Mouse (Mus musculus): ENCODE results near the gene Aspn.
"Not testable (repeated sequence)": the region's sequence is repeated elsewhere in the genome, so short reads cannot be mapped to it uniquely, and the experiment has no call there.

DNA sequence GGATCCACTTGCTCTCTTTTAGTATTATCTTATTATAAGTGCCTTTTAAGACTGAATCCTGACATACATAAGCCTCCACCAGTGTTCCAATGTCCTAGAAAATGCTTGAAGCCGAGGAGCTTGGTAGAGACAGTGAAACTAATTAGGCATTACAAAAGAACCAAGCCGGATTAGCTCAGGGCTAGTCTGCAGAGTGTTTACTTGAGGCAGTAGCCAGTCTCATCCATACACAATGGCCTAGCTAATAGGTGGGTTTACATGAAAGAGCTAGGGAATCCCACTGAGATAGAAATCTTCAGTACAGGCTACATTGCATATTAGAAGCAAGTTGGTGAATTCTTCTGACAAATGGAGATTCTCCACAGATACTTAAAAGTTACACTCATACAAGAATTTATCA, 58.3 kb downstream of the Aspn start:
- not testable (repeated sequence) for TF ChIP-seq CHD2 (IDR thresholded peaks at IDR 0.05; ENCODE audit: low read depth, low read length); HCFC1 (IDR thresholded peaks at IDR 0.05; ENCODE audit: borderline replicate concordance, insufficient read depth, low read length)
